Mouse (Mus musculus) E14TG2a.4 (cell line): ENCODE data around the gene Stard10.

Source experiments
- CTCF ChIP-seq: conservative IDR thresholded peaks from 2 replicates; pipeline ENCODE4 v1.5.1; 2014; ENCODE audit warnings: low read length
- NANOG ChIP-seq: IDR thresholded peaks from 2 replicates; pipeline ENCODE4 v1.6.1; 2014; ENCODE audit warnings: borderline replicate concordance, low read length, mixed read lengths
- POU5F1 ChIP-seq: IDR thresholded peaks from 2 replicates; pipeline ENCODE4 v1.6.1; 2014; ENCODE audit warnings: low read length, borderline replicate concordance

DNA sequence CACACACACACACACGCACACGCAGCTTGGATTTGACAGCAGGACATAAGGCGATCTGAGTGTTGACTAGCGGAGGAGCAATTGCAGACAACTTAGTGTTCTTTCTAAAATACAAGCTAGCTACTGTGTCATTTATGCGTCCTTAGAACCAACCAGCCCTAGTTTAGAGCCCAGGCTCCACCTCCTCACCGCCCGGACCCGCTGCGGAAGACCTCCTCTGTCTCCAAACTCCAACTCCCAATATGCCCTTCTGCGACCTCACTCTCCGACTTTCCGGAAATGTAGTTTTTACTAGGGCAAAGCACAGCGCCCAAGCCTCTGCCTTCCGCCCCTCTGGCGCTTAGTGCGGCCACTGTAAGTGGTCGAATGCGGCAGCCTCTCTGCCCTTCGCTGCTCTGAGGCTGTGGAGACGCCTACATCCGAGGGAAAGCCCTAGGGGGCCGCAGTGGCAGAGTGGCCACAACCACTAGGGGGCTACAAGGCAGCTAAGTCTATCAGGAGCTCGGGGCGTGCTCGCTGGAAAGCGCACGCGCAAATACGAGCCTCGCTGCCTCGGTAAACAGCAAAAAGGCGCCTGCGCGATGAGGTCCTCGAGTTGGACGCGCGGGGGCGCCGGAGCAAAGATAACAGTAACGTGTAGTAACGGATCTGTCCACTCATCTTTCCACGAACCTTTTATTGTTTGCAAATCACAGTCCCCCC, 6.4 kb upstream of the Stard10 start:
- TF ChIP-seq CTCF (peak; percentile 69), POU5F1 (no peak), NANOG (no peak)
